Mouse (Mus musculus): ENCODE results near the gene Zmpste24.

The Zmpste24 gene

GRCm38 (mm10) chr4:121031440-121031839, 66.6 kb downstream of the Zmpste24 start:
- no peak for DNase-seq (ENCODE audit: low spot score)

- DNase-seq (ENCODE audit: low spot score), result no peak
These were observed 68.4 kb downstream of the Zmpste24 start for GRCm38 (mm10) chr4:121029632-121030031.

GRCm38 (mm10) chr4:121028659-121029392, 69.2 kb downstream of the Zmpste24 start:
- peak; percentile 86 for DNase-seq (ENCODE audit: low spot score)

GRCm38 (mm10) chr4:121028146-121028545, 69.9 kb downstream of the Zmpste24 start:
- no peak for DNase-seq (ENCODE audit: low spot score)

- DNase-seq (ENCODE audit: low spot score), result no peak
These were observed 72.4 kb downstream of the Zmpste24 start for GRCm38 (mm10) chr4:121025681-121026080.

GRCm38 (mm10) chr4:121023941-121024340, 74.1 kb downstream of the Zmpste24 start:
- no peak for DNase-seq (ENCODE audit: low spot score)

GRCm38 (mm10) chr4:121023464-121023863, 74.6 kb downstream of the Zmpste24 start:
- DNase-seq (ENCODE audit: low spot score), result no peak

- no peak for DNase-seq (ENCODE audit: low spot score)
These were observed 76.1 kb downstream of the Zmpste24 start for GRCm38 (mm10) chr4:121021911-121022310.

GRCm38 (mm10) chr4:121020040-121020790, 77.8 kb downstream of the Zmpste24 start:
- DNase-seq (ENCODE audit: low spot score), result no peak

GRCm38 (mm10) chr4:121018250-121018649, 79.8 kb downstream of the Zmpste24 start:
- no peak for DNase-seq (ENCODE audit: low spot score)

- DNase-seq (ENCODE audit: low spot score), result peak; percentile 99
These were observed 80.9 kb downstream of the Zmpste24 start, which contains the start of gene Smap2 for GRCm38 (mm10) chr4:121016928-121017657. TSS of gene Smap2 (minus strand) at chr4:121017247.

- peak; percentile 26 for DNase-seq (ENCODE audit: low spot score)
These were observed 81.8 kb downstream of the Zmpste24 start for GRCm38 (mm10) chr4:121016021-121016898.

- no peak for DNase-seq (ENCODE audit: low spot score)
These were observed 82.8 kb downstream of the Zmpste24 start for GRCm38 (mm10) chr4:121015268-121015659.

GRCm38 (mm10) chr4:121014594-121015267, 83.3 kb downstream of the Zmpste24 start:
- DNase-seq (ENCODE audit: low spot score), result no peak

GRCm38 (mm10) chr4:121010770-121011549, 87.1 kb downstream of the Zmpste24 start:
- DNase-seq (ENCODE audit: low spot score), result no peak

Measured in retina, embryonic 14.5 days (tissue).